Mouse (Mus musculus): ENCODE data around the gene AI467606. TPM values are rescaled to one million over a fixed set of nuclear protein-coding genes. Genes with fewer than 3 reads are reported as not detected.

The AI467606 gene
- total RNA-seq, 2 experiments from 2014 or later, result 1.3 to 1.8 TPM

DNA sequence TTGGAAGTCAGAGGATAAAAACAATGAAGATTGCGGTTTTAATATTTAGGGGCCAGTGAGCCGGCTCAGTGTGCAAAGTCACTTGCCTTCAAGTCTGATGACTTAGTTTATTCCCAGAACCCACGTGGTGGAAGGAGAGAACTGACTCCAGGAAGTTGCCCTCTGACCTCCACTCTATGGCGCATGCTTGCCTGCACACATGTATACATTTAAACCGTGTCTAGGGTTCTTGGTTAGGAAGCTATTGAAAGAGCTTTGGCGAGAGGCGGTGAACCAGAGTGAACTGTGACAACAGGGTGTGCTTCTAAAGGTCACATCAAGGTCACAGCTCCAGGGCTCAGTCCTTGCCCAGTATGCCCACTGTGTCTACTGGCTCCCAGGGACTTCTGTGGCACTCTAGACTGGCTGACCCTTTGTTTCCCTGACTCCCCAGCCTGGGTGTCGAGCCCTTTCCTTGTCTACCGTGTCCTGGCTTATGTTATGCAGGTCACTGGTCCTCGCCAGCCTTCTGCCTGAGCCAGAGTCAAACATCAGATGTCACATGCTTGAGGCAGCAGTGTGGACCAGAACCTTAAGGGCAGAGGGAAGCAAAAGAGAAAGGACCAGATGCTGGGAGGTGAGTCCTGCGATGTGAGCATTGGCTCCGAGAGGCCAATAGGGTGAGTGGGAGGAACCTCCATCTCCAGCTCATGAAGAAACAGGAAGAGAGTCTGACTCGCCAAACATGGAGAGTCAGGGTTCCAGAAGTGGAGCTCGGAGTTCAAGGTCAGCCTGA, 27.7 kb downstream of the AI467606 start:
- no peak for DNase-seq (ENCODE audit: low spot score in 2 of 2)

DNA sequence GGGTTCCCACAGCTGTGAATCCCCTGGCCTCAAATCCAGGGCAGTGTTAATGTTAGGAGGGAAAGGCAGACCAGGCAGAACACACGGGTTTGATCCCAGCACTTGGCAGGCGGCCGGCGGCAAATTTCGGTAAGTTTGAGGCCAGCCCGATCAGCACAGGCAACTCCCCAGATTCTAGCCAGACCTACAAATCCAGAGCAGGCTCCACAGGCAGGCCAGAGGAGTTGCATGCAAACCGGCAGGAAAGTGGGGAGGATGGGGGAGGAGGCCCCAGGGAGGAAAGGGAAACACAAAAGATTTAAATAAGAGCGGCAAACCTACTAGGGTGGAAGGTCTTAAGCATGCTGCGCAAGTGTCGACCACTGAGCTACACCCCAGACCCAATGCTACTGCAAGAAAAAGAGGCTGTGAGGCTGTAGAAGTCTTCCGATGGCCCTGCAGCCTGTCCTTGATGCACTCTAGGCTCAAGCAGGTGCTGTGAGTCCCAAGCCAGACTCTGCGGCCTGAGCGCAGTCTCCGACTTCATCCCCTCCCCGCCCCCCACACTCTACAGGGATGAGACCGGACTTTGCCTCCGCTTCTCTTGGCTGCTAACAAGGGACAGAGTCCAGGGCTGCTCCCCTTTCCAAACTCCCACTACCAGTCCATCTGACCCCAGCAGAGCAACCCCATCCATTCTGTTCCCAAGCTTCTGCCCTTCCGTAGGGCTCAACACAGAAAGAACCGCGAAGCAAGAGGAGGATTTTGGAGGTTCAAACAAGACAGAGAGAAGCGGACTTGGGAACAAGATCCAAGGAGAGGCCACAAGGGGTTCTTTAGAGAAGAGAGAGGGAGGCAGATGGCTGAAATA, 30.1 kb downstream of the AI467606 start:
- no peak for DNase-seq (ENCODE audit: low spot score in 2 of 2)

DNA sequence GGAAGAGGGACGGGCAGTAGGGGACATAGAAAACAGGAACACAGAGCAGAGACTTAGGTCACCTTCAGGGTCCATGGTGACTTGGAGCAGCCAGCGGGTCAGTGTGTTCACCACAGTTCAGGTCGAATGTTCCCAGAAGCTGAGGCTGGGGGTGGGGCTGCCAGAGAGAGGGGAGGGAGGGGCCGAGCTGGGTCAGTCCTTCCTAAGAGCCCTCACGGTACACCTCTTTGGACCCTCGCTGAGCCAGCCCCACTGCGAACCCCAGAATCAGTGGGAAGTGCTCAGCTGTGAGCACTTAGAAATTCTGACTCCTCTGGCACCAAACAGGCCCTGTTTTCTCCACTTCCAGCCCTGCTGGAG, 30.7 kb downstream of the AI467606 start, which contains the start of gene Qprt:
Qprt (minus strand) TSS at position 316 of the 360 bp plus-strand sequence.
- no peak for DNase-seq (ENCODE audit: low spot score in 2 of 2)

GRCm38 (mm10) chr7:127129638-127130037, 38.5 kb downstream of the AI467606 start:
- DNase-seq (ENCODE audit: low spot score in 2 of 2), result no peak

DNA sequence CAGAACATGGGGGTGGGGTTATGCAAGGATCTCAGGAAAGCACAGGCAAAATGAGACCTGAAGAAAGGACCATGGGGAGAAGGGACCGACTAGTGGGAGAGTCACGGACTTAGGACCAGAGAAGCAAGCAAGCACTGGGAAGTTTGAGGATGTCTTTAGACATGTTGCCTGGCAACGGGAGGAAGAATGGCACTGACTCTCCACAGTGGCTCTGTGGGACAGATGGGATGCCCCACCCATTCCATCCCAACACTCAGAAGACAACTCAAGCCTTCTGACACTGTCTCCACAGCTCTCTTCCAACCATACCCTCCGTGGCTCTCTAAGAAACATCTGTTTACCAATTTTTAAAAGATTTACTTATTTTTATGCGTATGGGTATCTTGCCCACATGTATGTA, 42.0 kb downstream of the AI467606 start:
- no peak for DNase-seq (ENCODE audit: low spot score in 2 of 2)

DNA sequence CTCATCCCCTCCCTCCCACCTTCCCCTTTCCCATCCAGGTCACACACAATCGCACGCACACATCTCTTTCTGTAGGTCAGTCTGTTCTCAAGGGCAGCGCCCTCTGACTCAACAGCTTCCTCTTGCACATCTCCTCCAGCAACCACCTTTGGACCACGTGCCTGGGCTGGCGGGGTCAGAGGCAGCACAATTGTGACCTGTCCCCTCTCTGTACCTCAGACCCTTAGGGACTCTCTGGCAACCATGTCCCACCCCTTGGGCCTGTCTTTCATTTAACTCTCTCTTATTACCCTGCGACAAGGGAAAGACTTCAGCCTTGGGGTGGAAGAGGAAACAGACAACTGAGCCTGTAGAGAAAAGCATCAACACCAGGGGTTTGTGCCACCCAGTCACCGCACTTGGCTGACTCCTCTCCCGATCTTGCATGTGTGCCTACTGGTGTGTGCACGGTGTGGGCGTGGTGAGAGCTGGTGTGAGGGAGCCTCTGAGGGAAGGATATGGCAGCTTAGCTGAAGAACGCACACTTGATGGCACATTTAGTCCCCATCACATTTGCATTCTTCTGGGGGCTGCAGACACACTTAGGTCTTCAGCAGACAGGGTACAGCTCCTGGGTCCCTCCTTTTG, 43.8 kb downstream of the AI467606 start:
- DNase-seq (ENCODE audit: low spot score in 2 of 2), result no peak

DNA sequence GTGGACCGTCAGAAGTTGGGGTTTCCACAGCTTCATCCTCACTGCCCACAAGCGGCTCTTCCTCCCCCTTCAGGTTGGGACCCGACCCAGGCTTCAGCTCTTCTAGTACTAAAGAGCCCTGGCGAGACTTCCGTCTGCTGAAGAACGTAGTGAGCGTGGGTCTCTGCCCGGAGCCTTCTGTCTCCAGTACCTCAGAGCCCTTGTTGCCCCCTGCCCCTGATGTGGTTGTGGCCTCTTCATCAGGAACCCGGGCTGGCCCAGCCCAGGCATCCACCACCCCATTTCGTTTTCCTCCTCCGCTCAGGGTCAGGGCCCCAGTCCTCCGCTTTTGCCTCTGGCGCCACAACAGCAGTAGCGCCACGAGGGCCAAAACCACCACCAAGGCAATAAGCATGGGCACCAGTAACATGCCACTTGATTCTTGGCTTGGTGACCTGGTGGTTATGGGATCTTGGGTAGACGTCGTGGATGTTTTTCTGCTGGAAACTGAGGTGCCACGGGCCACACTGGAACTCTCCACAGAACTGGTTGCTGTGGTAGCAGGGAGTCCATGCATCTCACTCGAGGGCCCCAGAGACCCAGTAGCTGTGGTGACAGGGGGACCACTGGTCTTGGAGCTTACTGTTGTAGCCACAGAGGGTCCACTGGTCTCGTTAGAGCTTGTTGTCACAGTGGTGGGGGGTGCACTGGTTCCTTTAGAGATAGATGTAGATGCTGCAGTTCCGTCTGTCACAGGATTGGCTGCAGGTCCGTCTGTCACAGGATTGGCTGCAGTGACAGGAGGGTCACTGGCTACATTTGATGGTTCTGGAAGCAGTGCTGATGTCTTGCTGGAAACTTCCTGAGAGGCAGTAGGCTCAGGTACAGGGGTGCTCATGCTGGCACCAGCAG, 45.3 kb downstream of the AI467606 start:
- DNase-seq (ENCODE audit: low spot score in 2 of 2), result no peak

GRCm38 (mm10) chr7:127137262-127138017, 46.3 kb downstream of the AI467606 start, which contains the start of gene Spn:
Gene Spn, minus strand, starts transcription at chr7:127137823.
- DNase-seq (ENCODE audit: low spot score in 2 of 2), result no peak

DNA sequence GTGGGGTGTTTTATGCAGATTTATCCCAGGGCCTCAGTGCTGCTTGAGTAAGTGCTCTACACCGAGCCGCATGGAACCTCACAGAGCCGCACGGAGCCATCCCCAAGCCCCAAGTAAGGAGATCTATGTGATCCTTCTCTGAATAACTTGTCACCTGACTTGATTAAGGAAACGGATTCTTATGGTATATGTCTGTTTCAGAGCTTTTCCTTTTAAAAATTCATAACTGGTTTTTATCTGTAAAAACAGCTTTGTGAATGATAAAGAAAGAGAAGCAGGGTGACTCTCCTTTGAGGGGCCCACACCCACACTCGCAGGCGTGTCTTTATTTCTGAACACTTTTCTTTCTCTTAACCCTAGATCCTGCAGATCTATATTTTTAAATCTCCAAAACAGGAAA, 47.9 kb downstream of the AI467606 start:
- no peak for DNase-seq (ENCODE audit: low spot score in 2 of 2)

DNA sequence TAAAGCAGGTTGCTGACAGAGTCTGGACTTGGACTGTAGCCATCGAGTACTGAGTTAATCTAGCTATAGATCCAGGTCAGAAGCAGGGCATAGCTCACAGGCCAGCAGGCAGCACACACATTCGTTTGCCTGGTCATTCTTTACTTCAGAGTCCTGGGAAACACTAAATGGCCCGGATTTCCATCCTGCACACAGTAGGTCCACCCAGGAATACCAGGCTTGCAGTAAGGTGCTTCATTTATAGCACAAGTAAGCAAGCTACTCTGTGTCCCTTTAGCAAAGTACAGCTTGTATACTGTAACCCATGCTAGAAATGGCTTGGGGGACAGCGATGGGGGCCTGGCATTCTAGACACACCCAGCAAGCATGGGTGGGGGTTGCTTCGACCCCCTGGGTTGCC, 48.4 kb downstream of the AI467606 start:
- DNase-seq (ENCODE audit: low spot score in 2 of 2), result no peak

DNA sequence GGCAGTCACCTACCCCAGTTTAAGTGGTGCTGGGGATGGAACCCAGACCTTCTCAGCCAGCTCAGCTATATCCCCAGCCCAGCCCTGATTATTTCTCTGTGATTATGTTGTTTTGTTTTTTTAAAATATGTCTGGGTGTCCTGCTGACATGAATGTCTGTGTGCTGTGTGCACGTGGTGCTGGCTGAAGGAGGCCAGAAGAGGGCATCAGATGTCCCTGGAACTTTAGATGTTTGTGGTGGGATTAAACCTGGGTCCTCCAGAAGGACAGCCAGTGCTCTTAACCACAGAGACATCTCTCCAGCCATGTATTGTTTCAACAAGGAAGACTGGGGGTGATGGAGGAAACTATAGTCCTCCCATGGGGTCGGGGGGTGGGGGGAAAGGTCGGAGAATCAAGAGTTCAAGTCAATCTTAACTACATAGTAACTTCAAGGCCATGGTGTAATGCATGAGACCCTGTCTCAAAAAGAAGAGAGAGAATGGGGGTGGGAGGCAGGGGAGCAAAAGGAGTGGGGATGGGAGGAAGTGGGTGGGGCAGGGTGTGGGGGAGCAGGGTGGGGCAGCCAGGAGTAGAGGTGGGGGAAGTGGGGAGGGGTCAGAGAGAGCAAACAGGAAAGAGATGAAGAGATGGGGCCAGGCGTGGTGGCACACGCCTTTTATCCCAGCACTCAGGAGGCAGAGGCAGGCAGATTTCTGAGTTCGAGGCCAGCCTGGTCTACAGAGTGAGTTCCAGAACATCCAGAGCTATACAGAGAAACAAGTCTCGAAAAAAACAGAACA, 49.7 kb downstream of the AI467606 start:
- DNase-seq (ENCODE audit: low spot score in 2 of 2), result no peak

- no peak for DNase-seq (ENCODE audit: low spot score in 2 of 2)
Measured at GRCm38 (mm10) chr7:127142214-127142613, 51.1 kb downstream of the AI467606 start.

- DNase-seq (ENCODE audit: low spot score in 2 of 2), result no peak
Measured at GRCm38 (mm10) chr7:127142666-127143065, 51.5 kb downstream of the AI467606 start.

Small RNA genes lying within 50 kb of the gene (microRNA-seq; reads per million reads assigned to microRNA genes)
- gene Gm44343, result not detected

Other genes starting within 250 kb of the AI467606 start
- under 1 TPM; 0.26 to 0.32 TPM for gene Doc2a, start 243.9 kb upstream of the AI467606 start, total RNA-seq (2021)
- gene Hirip3, start 229.4 kb upstream of the AI467606 start, total RNA-seq (2021), result 10 to 100 TPM; 22.2 to 29.4 TPM
- gene Ino80e, start 229.0 kb upstream of the AI467606 start, total RNA-seq (2021), result 10 to 100 TPM; 35.9 to 38.7 TPM
- 10 to 100 TPM; 61.2 to 67.0 TPM for gene Taok2, start 206.7 kb upstream of the AI467606 start, total RNA-seq (2021)
- 10 to 100 TPM; 22.8 to 23.8 TPM for gene Tmem219, start 168.4 kb upstream of the AI467606 start, total RNA-seq (2021)
- gene Kctd13, start 162.5 kb upstream of the AI467606 start, total RNA-seq (2021), result 1 to 10 TPM; 6.0 to 7.0 TPM
- under 1 TPM in 1 of 2 experiments, not detected in 1; 0.26 TPM for gene Asphd1, start 141.8 kb upstream of the AI467606 start, total RNA-seq (2021)
- 1 to 10 TPM; 6.5 to 6.9 TPM for gene Sez6l2, start 140.8 kb upstream of the AI467606 start, total RNA-seq (2021)
- gene Cdipt, start 115.4 kb upstream of the AI467606 start, total RNA-seq (2021), result 10 to 100 TPM; 43.1 to 48.0 TPM
- gene Cdiptos, start 115.3 kb upstream of the AI467606 start, total RNA-seq (2021), result under 1 TPM; 0.49 to 0.76 TPM
- gene Mvp, start 76.7 kb upstream of the AI467606 start, total RNA-seq (2021), result 10 to 100 TPM; 23.2 to 27.1 TPM
- 1 to 10 TPM; 1.8 to 2.5 TPM for gene Pagr1b, start 74.9 kb upstream of the AI467606 start, total RNA-seq (2021)
- gene Pagr1a, start 74.0 kb upstream of the AI467606 start, total RNA-seq (2021), result 10 to 100 TPM in 1 of 2 experiments, 1 to 10 TPM in 1; 9.1 to 14.7 TPM
- 10 to 100 TPM; 26.0 to 26.6 TPM for gene Gm42742, start 70.3 kb upstream of the AI467606 start, total RNA-seq (2021)
- gene Prrt2, start 70.1 kb upstream of the AI467606 start, total RNA-seq (2021), result 1 to 10 TPM; 6.5 to 9.4 TPM
- 100 to 1,000 TPM; 129 to 131 TPM for gene Maz, start 64.3 kb upstream of the AI467606 start, total RNA-seq (2021)
- gene Kif22, start 48.9 kb upstream of the AI467606 start, total RNA-seq (2021), result 10 to 100 TPM; 21.7 to 26.2 TPM
- gene Zg16, start 4.0 kb upstream of the AI467606 start, total RNA-seq (2021), result under 1 TPM in 1 of 2 experiments, not detected in 1; 0.47 TPM
- 1 to 10 TPM; 4.6 to 5.2 TPM for gene Qprt, start 30.9 kb downstream of the AI467606 start, total RNA-seq (2021)
- gene Spn, start 46.5 kb downstream of the AI467606 start, total RNA-seq (2021), result under 1 TPM; 0.54 to 0.91 TPM
- 10 to 100 TPM; 47.4 to 55.9 TPM for gene Cd2bp2, start 104.7 kb downstream of the AI467606 start, total RNA-seq (2021)
- gene Tbc1d10b, start 117.1 kb downstream of the AI467606 start, total RNA-seq (2021), result 10 to 100 TPM; 48.0 to 51.7 TPM
- over 10,000 TPM; 28,893 to 32,257 TPM for gene Mylpf, start 117.5 kb downstream of the AI467606 start, total RNA-seq (2021)
- gene Zfp553, start 141.7 kb downstream of the AI467606 start, total RNA-seq (2021), result 1 to 10 TPM; 9.0 to 9.8 TPM
- 1 to 10 TPM; 7.4 to 7.6 TPM for gene Sept1, start 141.8 kb downstream of the AI467606 start, total RNA-seq (2021)
- 10 to 100 TPM; 23.7 to 29.6 TPM for gene Zfp771, start 152.9 kb downstream of the AI467606 start, total RNA-seq (2021)
- 10 to 100 TPM; 35.6 to 48.5 TPM for gene Dctpp1, start 169.3 kb downstream of the AI467606 start, total RNA-seq (2021)
- 10 to 100 TPM; 22.1 to 23.7 TPM for gene Sephs2, start 182.7 kb downstream of the AI467606 start, total RNA-seq (2021)
- gene Itgal, start 204.9 kb downstream of the AI467606 start, total RNA-seq (2021), result 1 to 10 TPM; 1.8 to 2.8 TPM